Mouse (Mus musculus) neutrophil, adult 59 days (primary cell): Measurements from ENCODE around the gene Topbp1. TPM values are rescaled to one million over a fixed set of nuclear protein-coding genes. Genes with fewer than 3 reads are reported as not detected.

ENCODE experiments used
- total RNA-seq, 2 experiments: library from RNA; stranded (reverse); gene quantifications; 1 replicate in 1 of 2; 2 replicates in 1 of 2; pipeline ENCODE4 v1.2.4; 2023

Gene Topbp1
- total RNA-seq: 10 to 100 TPM; 66.1 to 77.3 TPM

GRCm38 (mm10) chr9:103304927-103305326 lies at the start of gene Topbp1, which contains the start of gene 1300017J02Rik:
Gene Topbp1 (plus strand): TSS chr9:103305215.
Gene 1300017J02Rik (minus strand): TSS chr9:103305082.

GRCm38 (mm10) chr9:103365290-103366247 lies 60.6 kb downstream of the Topbp1 start, which contains the start of gene Cdv3:
Gene Cdv3 (minus strand): TSS chr9:103365840.

Other genes starting within 250 kb of the Topbp1 start
- under 1 TPM; 0.07 to 0.22 TPM for gene Rab6b, start 193.4 kb upstream of the Topbp1 start, total RNA-seq
- gene Srprb, start 103.1 kb upstream of the Topbp1 start, total RNA-seq: 1 to 10 TPM; 8.5 to 9.3 TPM
- gene Gm20425, start 74.9 kb upstream of the Topbp1 start, total RNA-seq: 1 to 10 TPM; 1.2 to 1.3 TPM
- 100 to 1,000 TPM in 1 of 2 experiments, 10 to 100 TPM in 1; 80.1 to 102 TPM for gene Trf, start 74.8 kb upstream of the Topbp1 start, total RNA-seq
- gene 1300017J02Rik, start 133 bp upstream of the Topbp1 start, total RNA-seq: 1 to 10 TPM in 1 of 2 experiments, under 1 TPM in 1; 0.60 to 2.4 TPM
- 10 to 100 TPM; 75.7 to 83.0 TPM for gene Cdv3, start 60.6 kb downstream of the Topbp1 start, total RNA-seq
- gene Bfsp2, start 175.2 kb downstream of the Topbp1 start, total RNA-seq: 1 to 10 TPM in 1 of 2 experiments, under 1 TPM in 1; 0.49 to 1.9 TPM